Mouse (Mus musculus) frontal cortex, adult 2 months (tissue): Measurements from ENCODE around the gene Ttyh3. TPM values are rescaled to one million over a fixed set of nuclear protein-coding genes. Genes with fewer than 3 reads are reported as not detected.

Experiments used
- DNase-seq, 2 experiments: peaks; one replicate each; pipeline ENCODE4 v3.0.0; 2022; ENCODE audit warnings: low spot score in 1 of 2; ENCODE audit errors: extremely low spot score in 1 of 2
- polyA plus RNA-seq: library from polyadenylated mRNA; depleted of rRNA; stranded (reverse); fragments of >200 nt; gene quantifications from 2 replicates; pipeline ENCODE4 v1.2.3, GENCODE M21; 2012; rRNA removed

The Ttyh3 gene
- polyA plus RNA-seq, 1 experiment = 137 TPM

DNA sequence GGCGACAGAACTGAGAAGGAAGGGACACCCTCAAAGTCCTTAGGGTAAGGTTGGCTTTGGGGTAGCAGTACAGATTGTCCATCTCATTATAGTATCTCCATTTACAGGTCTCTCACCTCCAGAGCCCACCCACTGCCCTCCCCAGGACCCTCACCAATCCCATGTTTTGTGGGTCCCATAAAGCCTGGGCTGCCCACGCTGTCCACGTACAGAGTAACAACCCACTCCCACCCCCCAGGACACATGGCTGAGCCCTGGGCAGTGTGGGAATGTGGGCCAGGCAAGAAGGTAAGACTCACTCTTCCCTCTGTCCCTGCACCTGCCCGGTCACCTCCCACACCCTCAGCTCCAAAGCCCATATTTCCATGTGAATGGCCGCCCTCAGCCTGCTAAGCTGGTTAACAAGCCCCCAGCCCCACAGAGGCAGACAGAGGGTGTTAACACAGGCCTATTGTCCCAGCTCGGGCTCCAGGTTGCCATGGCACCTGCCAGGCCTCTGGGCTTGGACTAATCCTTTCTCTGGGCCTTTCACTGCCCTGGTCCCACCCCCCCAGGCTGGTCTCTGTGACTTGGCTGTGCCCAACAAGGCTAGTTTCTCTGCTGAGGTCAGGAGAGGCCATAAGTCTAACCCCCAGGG lies 65.0 kb downstream of the Ttyh3 start:
- no peak for DNase-seq

DNA sequence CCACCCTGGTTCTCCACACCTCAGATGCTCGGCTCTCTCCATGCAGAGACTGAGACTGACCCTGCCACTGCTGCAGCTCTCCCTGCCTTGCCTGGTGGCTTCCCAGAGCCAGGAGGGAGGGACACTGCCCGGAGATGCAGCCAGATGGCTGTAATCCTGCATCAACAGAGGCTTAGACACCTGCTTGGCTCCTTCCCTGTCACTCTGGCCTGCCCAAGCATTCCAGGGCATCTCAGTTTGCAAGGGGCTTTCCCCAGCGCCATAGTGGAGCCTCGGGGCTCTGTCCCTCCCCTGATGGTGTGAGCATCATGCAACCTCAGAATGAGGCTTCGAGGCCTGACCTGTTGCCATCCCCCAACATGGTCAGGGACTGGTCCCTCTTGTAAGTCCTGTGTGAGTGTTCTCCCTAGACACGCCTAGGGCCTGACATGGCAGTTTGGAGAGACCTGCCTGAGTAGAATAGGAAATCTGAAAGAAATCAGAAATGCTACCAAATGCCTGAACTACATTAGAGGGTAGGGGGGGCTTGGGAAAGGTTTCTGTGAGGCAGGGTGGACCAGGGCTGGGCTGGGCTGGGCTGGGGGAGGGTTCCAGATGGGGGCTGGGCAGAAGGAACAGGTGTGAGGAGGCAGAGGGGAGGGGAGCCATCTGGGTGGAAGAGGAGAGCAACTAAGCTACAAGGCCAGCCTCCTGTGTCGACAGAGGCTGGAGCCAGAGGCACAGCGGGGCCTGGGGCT lies 65.7 kb downstream of the Ttyh3 start:
- DNase-seq = no peak

DNA sequence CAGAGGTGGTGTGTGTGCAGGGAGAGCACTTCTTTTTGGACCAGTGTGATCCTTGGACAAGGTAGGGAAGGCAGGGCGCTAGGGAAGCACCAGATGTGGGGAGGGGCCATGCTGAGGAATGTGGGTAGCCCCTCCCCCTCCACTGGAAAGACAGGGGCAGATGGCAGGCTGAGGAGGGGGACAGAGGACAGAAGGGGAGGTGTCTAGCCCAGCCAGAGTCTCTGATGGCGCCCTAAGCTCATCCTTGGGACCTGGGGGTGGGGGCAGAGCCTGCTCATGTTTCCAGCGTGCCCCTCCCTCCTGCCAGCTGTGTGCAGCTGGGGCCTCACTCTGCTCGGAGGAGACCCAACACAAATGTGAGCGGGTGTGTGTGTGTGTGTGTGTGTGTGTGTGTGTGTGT lies 67.3 kb downstream of the Ttyh3 start:
- no peak for DNase-seq

DNA sequence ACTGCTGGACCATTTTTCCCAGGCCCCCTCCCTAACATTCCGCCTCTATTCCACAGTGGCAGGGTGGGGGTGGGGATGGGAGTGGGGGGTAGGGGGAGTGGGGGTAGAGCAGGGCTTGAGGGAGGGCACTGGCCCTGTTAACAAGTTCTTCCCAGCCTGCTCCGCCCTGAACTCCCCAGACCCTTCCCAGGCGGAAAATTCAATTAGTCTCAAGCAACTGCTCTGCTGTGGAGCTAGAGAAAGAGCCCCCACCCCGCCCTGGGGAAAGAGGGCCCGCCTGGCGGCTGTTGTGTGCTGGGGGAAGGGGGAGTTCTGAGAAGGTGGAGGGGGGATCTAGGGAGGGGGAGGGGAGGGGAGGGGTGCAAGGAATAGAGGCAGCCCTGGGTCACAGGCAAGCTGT lies 69.1 kb downstream of the Ttyh3 start:
- DNase-seq = no peak

GRCm38 (mm10) chr5:140579221-140579620 lies 69.6 kb downstream of the Ttyh3 start:
- DNase-seq = peak in 1 of 2 experiments; percentile 13

DNA sequence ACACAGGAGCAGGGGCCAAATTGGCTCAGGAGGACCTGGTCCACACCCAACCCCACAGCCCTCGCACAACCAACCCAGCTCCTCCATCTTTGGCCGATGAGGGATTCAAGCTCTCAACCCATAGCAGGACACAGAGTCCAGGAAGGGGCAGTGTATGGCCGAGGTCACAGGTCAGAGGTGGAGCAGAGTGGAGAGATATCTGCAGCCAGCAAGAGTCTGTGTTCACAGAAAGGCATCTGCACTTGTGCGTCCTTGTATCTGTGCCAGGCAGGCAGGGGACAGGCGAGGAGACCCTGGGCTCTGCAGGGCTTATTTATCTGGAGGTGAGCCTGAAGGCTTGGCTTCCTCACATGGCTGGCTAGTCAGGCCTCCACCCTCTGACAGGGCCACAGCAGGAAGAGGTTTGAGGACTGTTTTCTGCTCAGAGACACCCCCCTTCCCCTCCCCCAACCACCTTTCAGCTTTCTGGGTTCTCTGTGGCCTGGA lies 73.4 kb downstream of the Ttyh3 start:
- no peak for DNase-seq

- no peak for DNase-seq
Observed at GRCm38 (mm10) chr5:140572611-140573010, 76.2 kb downstream of the Ttyh3 start.

- peak in 1 of 2 experiments; percentile 19 for DNase-seq
Observed at GRCm38 (mm10) chr5:140571673-140572072, 77.2 kb downstream of the Ttyh3 start.

- DNase-seq = no peak
Observed at GRCm38 (mm10) chr5:140571201-140571600, 77.6 kb downstream of the Ttyh3 start.

Other genes with a start within 250 kb of the Ttyh3 start
- gene Eif3b, start 229.7 kb downstream of the Ttyh3 start, polyA plus RNA-seq = 75.0 and 75.3 TPM in 2 replicates
- gene Gm4869, start 203.4 kb downstream of the Ttyh3 start, polyA plus RNA-seq = 0.06 and 0.15 TPM in 2 replicates
- 18.8 and 22.0 TPM in 2 replicates for gene Chst12, start 143.5 kb downstream of the Ttyh3 start, polyA plus RNA-seq
- gene Grifin, start 84.0 kb downstream of the Ttyh3 start, polyA plus RNA-seq = 0.21 and 0.34 TPM in 2 replicates
- gene Lfng, start 41.7 kb downstream of the Ttyh3 start, polyA plus RNA-seq = 28.7 and 36.2 TPM in 2 replicates
- 47.7 and 60.0 TPM in 2 replicates for gene Iqce, start 53.3 kb upstream of the Ttyh3 start, polyA plus RNA-seq
- 23.2 and 23.5 TPM in 2 replicates for gene Brat1, start 56.0 kb upstream of the Ttyh3 start, polyA plus RNA-seq
- 15.3 and 17.0 TPM in 2 replicates for gene Amz1, start 75.1 kb upstream of the Ttyh3 start, polyA plus RNA-seq
- 78.0 TPM in 2 replicates for gene Gna12, start 181.4 kb upstream of the Ttyh3 start, polyA plus RNA-seq